Mouse (Mus musculus): ENCODE results near the gene Il23a.

GRCm38 (mm10) chr10:128336597-128336996 is 38.0 kb upstream of the Il23a start:
- TF ChIP-seq CTCF (IDR thresholded peaks at IDR 0.05; ENCODE audit: insufficient read depth, low read depth, low read length) (no peak), POLR2A (IDR thresholded peaks at IDR 0.05; ENCODE audit: insufficient read depth, low read depth, low read length) (no peak)
